Mouse (Mus musculus): Measurements from ENCODE around the gene Tedc2. TPM values are rescaled to one million over a fixed set of nuclear protein-coding genes. Genes with fewer than 3 reads are reported as not detected.

Gene Tedc2
- polyA plus RNA-seq, 1 experiment from 2014 or later = 21.9 TPM

GRCm38 (mm10) chr17:24224741-24225140 lies 4.1 kb upstream of the Tedc2 start:
- WGBS = 86% methylated on average over 10 of the region's 10 CpGs
- ATAC-seq (ENCODE audit: insufficient number of reproducible peaks, low FRiP score, low TSS enrichment, low read depth) (no peak), DNase-seq (ENCODE audit: low spot score) (no peak)
- Histone ChIP-seq H3K9me3 (ENCODE audit: control insufficient read depth, low read length) (no peaks in the 10 kb centered on the region), H3K4me1 (ENCODE audit: control insufficient read depth, insufficient read depth, low read length) (peaks cover 3% of the 10 kb centered on the region), H3K4me3 (ENCODE audit: low read depth, low read length) (no peak overlapping the region), H3K36me3 (ENCODE audit: control insufficient read depth, insufficient read depth, low read length) (peaks cover 41% of the 10 kb centered on the region), H3K4me2 (ENCODE audit: low read depth, severe bottlenecking) (no peak overlapping the region), H3K27me3 (ENCODE audit: control insufficient read depth, insufficient read depth, low read length) (no peaks in the 10 kb centered on the region), H3K27ac (replicated peaks; ENCODE audit: low read depth, low read length) (no peak overlapping the region), H3K9ac (ENCODE audit: low read length) (no peak overlapping the region)

DNA sequence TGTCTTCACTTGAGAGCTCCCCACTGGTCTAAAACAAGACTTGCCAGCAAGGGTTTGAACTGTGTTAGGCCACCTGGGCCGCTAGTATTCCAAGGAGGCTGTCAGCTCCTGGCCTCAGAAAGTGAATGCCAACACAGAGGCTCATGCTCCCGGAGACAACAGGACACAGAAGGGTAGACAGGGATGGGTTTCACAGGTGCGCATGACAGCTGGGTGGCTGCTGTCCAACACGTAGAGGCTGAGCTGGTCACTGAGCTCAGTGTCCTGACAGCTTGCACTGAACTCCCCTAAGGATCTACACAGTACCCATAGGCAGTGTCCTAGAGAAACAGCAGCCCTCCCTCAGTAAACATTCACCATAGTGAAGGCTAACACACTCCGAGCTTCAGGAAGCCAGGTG lies 2.9 kb upstream of the Tedc2 start:
- H3K4me1 ChIP-seq (ENCODE audit: control insufficient read depth, insufficient read depth, low read length) = peaks cover 8% of the 10 kb centered on the region
- no peak overlapping the region for H3K4me3 ChIP-seq (ENCODE audit: low read depth, low read length)
- no peak overlapping the region for H3K4me2 ChIP-seq (ENCODE audit: low read depth, severe bottlenecking)
- no peak overlapping the region for H3K9ac ChIP-seq (ENCODE audit: low read length)
- peaks cover 42% of the 10 kb centered on the region for H3K36me3 ChIP-seq (ENCODE audit: control insufficient read depth, insufficient read depth, low read length)
- H3K27me3 ChIP-seq (ENCODE audit: control insufficient read depth, insufficient read depth, low read length) = no peaks in the 10 kb centered on the region
- no peak for ATAC-seq (ENCODE audit: insufficient number of reproducible peaks, low FRiP score, low TSS enrichment, low read depth)
- no peak overlapping the region for H3K27ac ChIP-seq (replicated peaks; ENCODE audit: low read depth, low read length)
- DNase-seq (ENCODE audit: low spot score) = no peak
- H3K9me3 ChIP-seq (ENCODE audit: control insufficient read depth, low read length) = no peaks in the 10 kb centered on the region
- 92% methylated on average over 5 of the region's 5 CpGs for WGBS

DNA sequence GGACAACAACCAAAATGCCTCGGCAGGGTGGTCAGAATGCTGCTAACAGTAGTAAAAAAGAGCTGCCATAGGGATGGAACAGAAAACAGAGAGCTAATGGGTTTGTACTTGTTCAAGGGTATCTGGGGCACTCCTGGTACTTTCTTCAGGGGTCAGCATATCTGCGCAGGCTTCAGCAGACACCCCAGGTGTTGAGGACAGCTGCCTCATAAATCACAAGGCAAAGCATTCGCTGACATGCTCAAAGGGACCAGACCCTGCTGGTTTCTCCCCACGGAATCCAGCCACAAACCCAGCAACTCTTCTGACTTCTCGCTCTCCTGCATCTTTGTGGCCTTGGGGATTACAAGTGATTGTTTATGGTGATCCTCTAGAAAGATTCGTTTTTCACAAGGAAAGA lies 2.0 kb upstream of the Tedc2 start:
- ATAC-seq (ENCODE audit: insufficient number of reproducible peaks, low FRiP score, low TSS enrichment, low read depth) = no peak
- DNase-seq (ENCODE audit: low spot score) = no peak
- no peak overlapping the region for H3K27ac ChIP-seq (replicated peaks; ENCODE audit: low read depth, low read length)
- H3K4me1 ChIP-seq (ENCODE audit: control insufficient read depth, insufficient read depth, low read length) = peaks cover 8% of the 10 kb centered on the region
- 70% methylated on average over 6 of the region's 6 CpGs for WGBS
- H3K9ac ChIP-seq (ENCODE audit: low read length) = no peak overlapping the region
- no peaks in the 10 kb centered on the region for H3K9me3 ChIP-seq (ENCODE audit: control insufficient read depth, low read length)
- H3K27me3 ChIP-seq (ENCODE audit: control insufficient read depth, insufficient read depth, low read length) = no peaks in the 10 kb centered on the region
- H3K4me3 ChIP-seq (ENCODE audit: low read depth, low read length) = no peak overlapping the region
- no peak overlapping the region for H3K4me2 ChIP-seq (ENCODE audit: low read depth, severe bottlenecking)
- peaks cover 34% of the 10 kb centered on the region for H3K36me3 ChIP-seq (ENCODE audit: control insufficient read depth, insufficient read depth, low read length)

- Histone ChIP-seq H3K36me3 (ENCODE audit: control insufficient read depth, insufficient read depth, low read length) (peaks cover 8% of the 10 kb centered on the region; the same call in 1 of the 2 replicates), H3K27me3 (ENCODE audit: control insufficient read depth, insufficient read depth, low read length) (no peaks in the 10 kb centered on the region), H3K4me3 (ENCODE audit: low read depth, low read length) (no peak overlapping the region), H3K4me2 (ENCODE audit: low read depth, severe bottlenecking) (no peak overlapping the region), H3K9me3 (ENCODE audit: control insufficient read depth, low read length) (no peaks in the 10 kb centered on the region), H3K27ac (replicated peaks; ENCODE audit: low read depth, low read length) (no peak overlapping the region), H3K4me1 (ENCODE audit: control insufficient read depth, insufficient read depth, low read length) (peaks cover 8% of the 10 kb centered on the region), H3K9ac (ENCODE audit: low read length) (no peak overlapping the region)
- no peak for DNase-seq (ENCODE audit: low spot score)
- ATAC-seq (ENCODE audit: insufficient number of reproducible peaks, low FRiP score, low TSS enrichment, low read depth) = no peak
- WGBS = 69% methylated on average over 4 of the region's 4 CpGs
These were observed 3.8 kb downstream of the Tedc2 start for GRCm38 (mm10) chr17:24216836-24217235.

DNA sequence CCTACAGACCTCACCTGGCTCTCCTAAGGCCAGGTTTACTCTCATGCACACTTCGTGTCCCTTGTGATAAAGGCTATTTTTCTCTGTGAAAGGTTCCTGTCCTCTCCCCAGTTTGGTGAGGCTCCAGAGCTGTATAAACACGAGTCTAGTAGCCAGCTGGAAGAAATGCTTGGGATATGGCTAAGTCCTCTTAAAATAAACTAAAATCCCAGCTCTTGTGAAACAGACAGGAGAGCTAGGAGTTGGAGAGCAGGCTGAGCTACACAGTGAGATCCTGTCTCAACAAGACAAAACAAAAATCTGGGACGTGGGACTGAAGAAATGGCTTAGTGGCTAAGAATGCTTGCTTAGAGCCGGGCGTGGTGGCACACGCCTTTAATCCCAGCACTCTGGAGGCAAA lies 7.5 kb downstream of the Tedc2 start:
- Histone ChIP-seq H3K4me1 (ENCODE audit: control insufficient read depth, insufficient read depth, low read length) (peaks cover 32% of the 10 kb centered on the region), H3K27me3 (ENCODE audit: control insufficient read depth, insufficient read depth, low read length) (no peaks in the 10 kb centered on the region), H3K9ac (ENCODE audit: low read length) (no peak overlapping the region), H3K27ac (replicated peaks; ENCODE audit: low read depth, low read length) (no peak overlapping the region), H3K9me3 (ENCODE audit: control insufficient read depth, low read length) (no peaks in the 10 kb centered on the region), H3K4me3 (ENCODE audit: low read depth, low read length) (no peak overlapping the region), H3K4me2 (ENCODE audit: low read depth, severe bottlenecking) (no peak overlapping the region), H3K36me3 (ENCODE audit: control insufficient read depth, insufficient read depth, low read length) (peaks cover 7% of the 10 kb centered on the region; the same call in 1 of the 2 replicates)
- DNase-seq (ENCODE audit: low spot score) (no peak), ATAC-seq (ENCODE audit: insufficient number of reproducible peaks, low FRiP score, low TSS enrichment, low read depth) (no peak)
- 79% methylated on average over 6 of the region's 6 CpGs for WGBS

DNA sequence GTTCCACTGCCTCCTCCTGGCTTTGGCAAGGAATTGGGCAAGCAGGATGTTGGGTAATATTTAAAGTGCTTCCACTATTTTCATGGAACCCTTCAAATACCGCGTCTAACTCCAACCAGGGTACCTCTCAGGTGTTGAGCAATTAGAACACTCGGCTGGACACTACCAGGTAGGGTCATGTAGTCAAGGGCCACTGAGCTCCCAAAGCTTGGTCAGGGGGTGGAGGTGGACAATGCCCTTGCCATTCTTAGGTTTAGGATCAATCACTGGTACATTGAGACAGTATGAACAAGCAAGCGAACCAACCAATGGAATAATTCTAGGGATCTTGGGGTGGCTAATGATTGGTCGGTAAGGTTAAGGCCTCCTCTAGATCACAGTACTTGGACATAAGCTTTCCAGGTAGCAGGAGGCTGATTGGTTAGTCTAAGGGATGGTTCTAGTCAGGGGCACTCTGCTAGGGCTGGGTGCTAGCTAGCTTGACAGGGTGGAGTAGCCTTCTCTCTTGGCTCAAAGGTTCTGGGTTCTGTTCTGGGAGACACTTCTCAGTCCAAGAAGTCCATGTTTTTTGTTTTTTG lies 8.1 kb downstream of the Tedc2 start:
- H3K4me1 ChIP-seq (ENCODE audit: control insufficient read depth, insufficient read depth, low read length) = peaks cover 38% of the 10 kb centered on the region
- peak overlapping the region; percentile 88 for H3K27ac ChIP-seq (replicated peaks; ENCODE audit: low read depth, low read length)
- DNase-seq (ENCODE audit: low spot score) (no peak), ATAC-seq (ENCODE audit: insufficient number of reproducible peaks, low FRiP score, low TSS enrichment, low read depth) (no peak)
- H3K9ac ChIP-seq (ENCODE audit: low read length) = no peak overlapping the region
- WGBS = 39% methylated on average over 5 of the region's 5 CpGs
- H3K36me3 ChIP-seq (ENCODE audit: control insufficient read depth, insufficient read depth, low read length) = peaks cover 5% of the 10 kb centered on the region; the same call in 1 of the 2 replicates
- peak overlapping the region; percentile 74 for H3K4me2 ChIP-seq (ENCODE audit: low read depth, severe bottlenecking)
- no peaks in the 10 kb centered on the region for H3K9me3 ChIP-seq (ENCODE audit: control insufficient read depth, low read length)
- H3K4me3 ChIP-seq (ENCODE audit: low read depth, low read length) = peak overlapping the region; percentile 38
- H3K27me3 ChIP-seq (ENCODE audit: control insufficient read depth, insufficient read depth, low read length) = no peaks in the 10 kb centered on the region

GRCm38 (mm10) chr17:24211631-24212440 lies 8.8 kb downstream of the Tedc2 start:
- WGBS = under 1% methylated on average over 37 of the region's 37 CpGs
- H3K9ac ChIP-seq (ENCODE audit: low read length) = peak overlapping the region; percentile 62
- H3K4me1 ChIP-seq (ENCODE audit: control insufficient read depth, insufficient read depth, low read length) = peaks cover 44% of the 10 kb centered on the region
- peak; percentile 87 for DNase-seq (ENCODE audit: low spot score)
- peak overlapping the region; percentile 88 for H3K27ac ChIP-seq (replicated peaks; ENCODE audit: low read depth, low read length)
- H3K4me2 ChIP-seq (ENCODE audit: low read depth, severe bottlenecking) = peak overlapping the region; percentile 74
- H3K27me3 ChIP-seq (ENCODE audit: control insufficient read depth, insufficient read depth, low read length) = no peaks in the 10 kb centered on the region
- peak; percentile 14 for ATAC-seq (ENCODE audit: insufficient number of reproducible peaks, low FRiP score, low TSS enrichment, low read depth)
- peaks cover 2% of the 10 kb centered on the region; the same call in 1 of the 2 replicates for H3K36me3 ChIP-seq (ENCODE audit: control insufficient read depth, insufficient read depth, low read length)
- no peaks in the 10 kb centered on the region for H3K9me3 ChIP-seq (ENCODE audit: control insufficient read depth, low read length)
- H3K4me3 ChIP-seq (ENCODE audit: low read depth, low read length) = peak overlapping the region; percentile 38

GRCm38 (mm10) chr17:24210591-24210990 lies 10.1 kb downstream of the Tedc2 start:
- no peak for ATAC-seq (ENCODE audit: insufficient number of reproducible peaks, low FRiP score, low TSS enrichment, low read depth)
- DNase-seq (ENCODE audit: low spot score) = no peak
- Histone ChIP-seq H3K27me3 (ENCODE audit: control insufficient read depth, insufficient read depth, low read length) (peaks cover 3% of the 10 kb centered on the region; the same call in 1 of the 2 replicates), H3K4me3 (ENCODE audit: low read depth, low read length) (no peak overlapping the region), H3K9me3 (ENCODE audit: control insufficient read depth, low read length) (no peaks in the 10 kb centered on the region), H3K9ac (ENCODE audit: low read length) (no peak overlapping the region; the same call in 1 of the 2 replicates), H3K27ac (replicated peaks; ENCODE audit: low read depth, low read length) (peak overlapping the region; percentile 88), H3K4me2 (ENCODE audit: low read depth, severe bottlenecking) (peak overlapping the region; percentile 74; the same call in 1 of the 2 replicates), H3K4me1 (ENCODE audit: control insufficient read depth, insufficient read depth, low read length) (peaks cover 57% of the 10 kb centered on the region), H3K36me3 (ENCODE audit: control insufficient read depth, insufficient read depth, low read length) (no peaks in the 10 kb centered on the region; the same call in 1 of the 2 replicates)
- WGBS = 82% methylated on average over 3 of the region's 3 CpGs
